Mouse (Mus musculus): ENCODE measurements at regions not wholly inside any gene's neighbourhood (a gene's known extent, or its start where the extent isn't known, plus 50 kb on each side); places are given as distances from the start of the nearest gene placed in this dataset.

DNA sequence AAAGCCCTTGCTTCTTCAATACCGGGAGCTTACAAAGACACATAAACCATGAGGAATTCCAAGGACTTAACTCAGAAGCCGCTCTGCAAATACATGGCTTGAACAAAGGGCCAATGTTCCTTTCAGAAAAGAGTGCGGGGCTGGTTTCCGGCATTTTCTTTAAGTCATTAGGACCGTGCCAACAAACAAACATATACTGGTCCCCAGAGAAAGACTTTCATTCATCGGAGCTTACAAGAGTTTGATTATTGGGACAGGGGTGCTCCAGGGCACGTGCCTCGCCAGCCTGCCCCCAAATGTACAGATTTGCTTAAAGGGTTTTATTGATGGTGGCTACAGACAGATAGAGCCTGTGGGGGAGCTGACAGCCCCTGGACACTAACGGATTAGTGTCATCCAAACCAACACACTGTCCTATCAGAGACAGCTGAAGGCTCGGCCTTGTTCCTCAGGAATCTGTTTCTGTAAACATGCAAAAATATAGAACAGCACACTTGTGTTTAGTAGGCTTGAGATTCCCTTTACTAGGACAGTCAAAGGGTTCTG, 169.4 kb downstream of the Gsdmc2 start:
- TF ChIP-seq ZC3H11A (IDR thresholded peaks at IDR 0.05; ENCODE audit: borderline replicate concordance, low read depth, low read length), result no peak
- TF ChIP-seq ZNF384 (IDR thresholded peaks at IDR 0.05; ENCODE audit: low read depth, low read length), result no peak
- TF ChIP-seq HCFC1 (IDR thresholded peaks at IDR 0.05; ENCODE audit: borderline replicate concordance, insufficient read depth, low read length), result no peak
- TF ChIP-seq CHD2 (IDR thresholded peaks at IDR 0.05; ENCODE audit: low read depth, low read length), result no peak
- no peak for TF ChIP-seq MAFK (IDR thresholded peaks at IDR 0.05; ENCODE audit: insufficient read depth, low read depth, low read length)

Data from ES-E14 (cell line).